Mouse (Mus musculus) liver, embryonic 14.5 days (tissue): Measurements from ENCODE around the gene Cpsf6.

Experiments
- CTCF ChIP-seq: IDR thresholded peaks from 2 replicates; pipeline ENCODE4 v1.5.1; 2016; ENCODE audit warnings: antibody characterized with exemption, low read depth, control low read depth
- EP300 ChIP-seq: IDR thresholded peaks from 2 replicates; pipeline ENCODE4 v1.6.1; 2016; ENCODE audit warnings: antibody characterized with exemption, low read depth

GRCm38 (mm10) chr10:117378291-117378555, 1.6 kb downstream of the Cpsf6 start:
- no peak for TF ChIP-seq CTCF
- TF ChIP-seq EP300 = no peak
